Mouse (Mus musculus) fat pad, adult 2 months (tissue): ENCODE data around the gene Tmem95.
"Not testable (repeated sequence)": the region's sequence is repeated elsewhere in the genome, so short reads cannot be mapped to it uniquely, and the experiment has no call there.

Experiments used
- DNase-seq: peaks from one replicate; pipeline ENCODE4 v3.0.0-alpha.2; 2011; ENCODE audit warnings: low read depth, low spot score; ENCODE audit errors: extremely low read depth

Gene Tmem95

GRCm38 (mm10) chr11:69880853-69881603 lies 3.2 kb upstream of the Tmem95 start, which contains the start of gene Kctd11:
Gene Kctd11 (minus strand): TSS chr11:69881406.
- DNase-seq: peak; percentile 51

GRCm38 (mm10) chr11:69880506-69880852 lies 2.7 kb upstream of the Tmem95 start:
- DNase-seq: no peak

- no peak for DNase-seq
These were observed 1.9 kb upstream of the Tmem95 start for GRCm38 (mm10) chr11:69879711-69880110.

GRCm38 (mm10) chr11:69878952-69879351 lies 1.1 kb upstream of the Tmem95 start:
- DNase-seq: no peak

GRCm38 (mm10) chr11:69878399-69878798 lies 581 bp upstream of the Tmem95 start:
- no peak for DNase-seq

- DNase-seq: no peak
These were observed 951 bp downstream of the Tmem95 start for GRCm38 (mm10) chr11:69876867-69877266.

- no peak for DNase-seq
These were observed 1.6 kb downstream of the Tmem95 start for GRCm38 (mm10) chr11:69876186-69876585.

- no peak for DNase-seq
These were observed 5.4 kb downstream of the Tmem95 start for GRCm38 (mm10) chr11:69872451-69872850.

- no peak for DNase-seq
These were observed 6.0 kb downstream of the Tmem95 start for GRCm38 (mm10) chr11:69871822-69872221.

- DNase-seq: no peak
These were observed 7.3 kb downstream of the Tmem95 start for GRCm38 (mm10) chr11:69870289-69871069.

- no peak for DNase-seq
These were observed 10.5 kb downstream of the Tmem95 start for GRCm38 (mm10) chr11:69867335-69867734.

GRCm38 (mm10) chr11:69865561-69865960 lies 12.3 kb downstream of the Tmem95 start:
- DNase-seq: no peak

- DNase-seq: no peak
These were observed 13.5 kb downstream of the Tmem95 start for GRCm38 (mm10) chr11:69864138-69864860.

GRCm38 (mm10) chr11:69863729-69864128 lies 14.1 kb downstream of the Tmem95 start:
- DNase-seq: not testable (repeated sequence)

GRCm38 (mm10) chr11:69858113-69858998 lies 19.5 kb downstream of the Tmem95 start, which contains the start of gene Tnk1:
Gene Tnk1 (minus strand): TSS chr11:69858730.
- DNase-seq: no peak

- DNase-seq: no peak
These were observed 22.5 kb downstream of the Tmem95 start for GRCm38 (mm10) chr11:69855347-69855746.

- DNase-seq: no peak
These were observed 23.1 kb downstream of the Tmem95 start for GRCm38 (mm10) chr11:69854680-69855079.

GRCm38 (mm10) chr11:69853994-69854393 lies 23.8 kb downstream of the Tmem95 start:
- no peak for DNase-seq

- DNase-seq: no peak
These were observed 27.1 kb downstream of the Tmem95 start for GRCm38 (mm10) chr11:69850754-69851153.

GRCm38 (mm10) chr11:69849884-69850283 lies 27.9 kb downstream of the Tmem95 start:
- DNase-seq: no peak
